Mouse (Mus musculus) liver, embryonic 14.5 days (tissue): ENCODE measurements at regions not wholly inside any gene's neighbourhood (a gene's known extent, or its start where the extent isn't known, plus 50 kb on each side); places are given as distances from the start of the nearest gene placed in this dataset.

Experiments used
- CTCF ChIP-seq: IDR thresholded peaks from 2 replicates; pipeline ENCODE4 v1.5.1; 2016; ENCODE audit warnings: antibody characterized with exemption, low read depth, control low read depth
- EP300 ChIP-seq: IDR thresholded peaks from 2 replicates; pipeline ENCODE4 v1.6.1; 2016; ENCODE audit warnings: antibody characterized with exemption, low read depth

DNA sequence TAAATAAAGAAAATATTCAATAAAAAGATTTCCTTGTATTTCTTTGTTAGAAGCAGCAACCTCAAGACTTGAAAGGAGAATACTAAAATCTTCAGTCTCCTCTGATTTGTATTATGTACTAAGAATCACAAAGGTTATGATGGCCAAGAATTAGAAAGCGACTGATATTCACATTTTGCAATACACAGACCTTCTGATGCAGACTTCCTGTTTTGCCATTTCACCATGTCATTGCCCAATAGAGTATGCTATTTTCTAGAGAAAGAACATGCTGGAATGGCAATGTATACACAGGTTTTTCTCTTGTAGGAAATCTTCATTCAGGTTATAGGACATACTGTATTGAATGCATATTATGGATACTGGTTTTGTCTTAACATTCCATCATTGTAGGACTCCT lies 250.7 kb upstream of the Chrm2 start:
- TF ChIP-seq CTCF (no peak), EP300 (no peak)
